Comparison of ENCODE assay signal across 27 mouse cellular contexts in the genomic region with DNA sequence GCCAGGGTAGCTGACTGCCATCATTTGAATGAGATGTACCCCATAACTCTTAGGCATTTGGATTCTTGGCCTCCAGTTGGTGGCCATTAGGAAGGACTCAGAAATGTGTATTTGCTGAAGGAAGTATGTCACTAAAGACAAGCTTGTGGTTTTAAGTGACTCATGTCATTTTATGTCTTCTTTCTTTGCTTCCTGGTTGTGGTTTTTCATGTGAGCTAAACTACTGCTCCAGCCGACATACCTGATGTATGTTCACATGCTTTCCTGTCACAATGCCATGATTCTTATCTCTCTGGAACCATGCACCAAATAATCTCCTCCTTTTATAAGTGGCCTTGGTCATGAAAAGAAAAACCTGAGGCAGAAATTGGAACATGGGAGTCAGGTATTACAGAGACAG. TPM values are rescaled to one million over a fixed set of nuclear protein-coding genes. Genes with fewer than 3 reads are reported as not detected.
A peak's percentile ranks its signal among the peaks of the same experiment; 100 is the strongest.
DNase-seq lines count a peak whose midpoint lies in the region; ATAC-seq and TF ChIP-seq lines count a peak whose summit lies in the region.
"Had no signal": no experiment of that assay in that cellular context is flagged by ENCODE, and none has a peak within 500 bp of the region (broad histone marks: within the 10 kb centered on the region; RNA-seq: fewer than 3 reads in every experiment).

No protein-coding gene starts in this region.

- no peak overlapping the region for H3K27ac ChIP-seq in MEL (ENCODE audit: control insufficient read depth, low read depth, low read length)
- H3K27ac ChIP-seq: embryonic facial prominence, embryonic 13.5 days; forebrain, embryonic 12.5 days; heart, embryonic 10.5 days; kidney, embryonic 15.5 days; limb, embryonic 13.5 days; liver, embryonic 13.5 days; midbrain, embryonic 15.5 days; neural tube, embryonic 15.5 days had no signal

- no peaks in the 10 kb centered on the region for H3K9me3 ChIP-seq in MEL (replicated peaks; ENCODE audit: insufficient read depth, low read length)
- H3K9me3 ChIP-seq: forebrain, embryonic 12.5 days; heart, embryonic 10.5 days; kidney, embryonic 15.5 days; liver, embryonic 13.5 days; neural tube, embryonic 15.5 days had no signal

- no peak for TF ChIP-seq RAD21 in MEL (IDR thresholded peaks at IDR 0.05; ENCODE audit: low read depth, low read length)

- TF ChIP-seq POLR2A in MEL (IDR thresholded peaks at IDR 0.05; ENCODE audit: control insufficient read depth in 1 of 2, insufficient read depth in 1 of 2, low read depth in 1 of 2, low read length in 2 of 2, poor library complexity in 1 of 2): no peak

- H3K4me1 ChIP-seq in MEL (ENCODE audit: control insufficient read depth in 1 of 2, insufficient read depth in 2 of 2, low read length in 2 of 2): no peaks in the 10 kb centered on the region
- H3K4me1 ChIP-seq: forebrain, embryonic 12.5 days; heart, embryonic 10.5 days; kidney, embryonic 15.5 days; limb, embryonic 13.5 days; midbrain, embryonic 15.5 days; neural tube, embryonic 15.5 days had no signal

- peak; percentile 95 for DNase-seq in 416B (ENCODE audit: low read depth)
- peak; percentile 59 for DNase-seq in MEL (ENCODE audit: low read depth, low spot score)
- peak; percentile 59 for DNase-seq in induced T-regulatory cell, adult 2 months (ENCODE audit: low read depth)
- no peak for DNase-seq in cerebellum, postnatal 36 days
- DNase-seq in lung, postnatal 4 days: no peak
- DNase-seq in urinary bladder, adult 18-20 months (ENCODE audit: low spot score in 2 of 2): no peak
- DNase-seq: adrenal gland, adult 2 months; B cell, adult 2 months; cerebellum, adult 11 months; cerebellum, adult 9-11 months; heart, postnatal 4 days; kidney, postnatal 36 days; layer of hippocampus, adult 9-11 months; liver, embryonic 13.5 days; lung, adult 2 months; thymus, postnatal 36 days had no signal

- H3K36me3 ChIP-seq in MEL (ENCODE audit: control insufficient read depth in 1 of 2, insufficient read depth in 2 of 2, low read length in 2 of 2): peaks cover 0 to 7% of the 10 kb centered on the region in 2 experiments; a peak in 2 of 4 replicates
- H3K36me3 ChIP-seq: embryonic facial prominence, embryonic 13.5 days; forebrain, embryonic 12.5 days; heart, embryonic 10.5 days; kidney, embryonic 15.5 days; limb, embryonic 13.5 days; liver, embryonic 13.5 days; midbrain, embryonic 15.5 days; neural tube, embryonic 15.5 days had no signal

- no peaks in the 10 kb centered on the region for H3K79me2 ChIP-seq in MEL (ENCODE audit: control insufficient read depth, insufficient read depth, low read length, poor library complexity)

- peak; percentile 28 to 42; a peak in 2 of 4 replicates for TF ChIP-seq EP300 in MEL (IDR thresholded peaks at IDR 0.05; ENCODE audit: low read depth in 1 of 2, low read length in 2 of 2)

- no peak for TF ChIP-seq CTCF in MEL (IDR thresholded peaks at IDR 0.05 in 2 of 3, conservative IDR thresholded peaks at IDR 0.05 in 1 of 3; ENCODE audit: control insufficient read depth in 1 of 3, insufficient read depth in 1 of 3, low read depth in 2 of 3, low read length in 3 of 3, poor library complexity in 1 of 3, severe bottlenecking in 1 of 3)

- no peak overlapping the region for H3K4me3 ChIP-seq in MEL (ENCODE audit: control insufficient read depth in 1 of 2, insufficient read depth in 1 of 2, low read depth in 2 of 2, low read length in 2 of 2)
- H3K4me3 ChIP-seq: embryonic facial prominence, embryonic 13.5 days; erythroblast, embryonic 14.5 days; forebrain, embryonic 12.5 days; heart, embryonic 10.5 days; kidney, embryonic 15.5 days; limb, embryonic 13.5 days; liver, embryonic 13.5 days; midbrain, embryonic 15.5 days; neural tube, embryonic 15.5 days had no signal

- H3K27me3 ChIP-seq in MEL (ENCODE audit: control insufficient read depth in 1 of 2, insufficient read depth in 2 of 2, low read length in 2 of 2): no peaks in the 10 kb centered on the region
- H3K27me3 ChIP-seq: embryonic facial prominence, embryonic 13.5 days; forebrain, embryonic 12.5 days; kidney, embryonic 15.5 days; limb, embryonic 13.5 days; liver, embryonic 13.5 days; midbrain, embryonic 15.5 days; neural tube, embryonic 15.5 days had no signal

- peak; percentile 85 for ATAC-seq in neutrophil, adult 5-6 weeks (ENCODE audit: extremely low read depth, insufficient number of reproducible peaks, low FRiP score, poor library complexity, severe bottlenecking)
- ATAC-seq: hindbrain, embryonic 16.5 days; intestine, postnatal 0 days; midbrain, embryonic 15.5 days had no signal

- no peak overlapping the region for H3K9ac ChIP-seq in MEL (ENCODE audit: control insufficient read depth, low read depth, low read length, poor library complexity, severe bottlenecking)
- H3K9ac ChIP-seq: embryonic facial prominence, embryonic 13.5 days; forebrain, embryonic 12.5 days; kidney, embryonic 15.5 days; limb, embryonic 13.5 days; liver, embryonic 13.5 days; midbrain, embryonic 15.5 days; neural tube, embryonic 15.5 days had no signal

TF ChIP-seq in MEL, 35 proteins besides CTCF, POLR2A, EP300 and RAD21:
- TF ChIP-seq GATA1 (IDR thresholded peaks at IDR 0.05; ENCODE audit: low read depth, low read length) (peak; percentile 59; the same call in 1 of the 2 replicates), MAX (IDR thresholded peaks at IDR 0.05; ENCODE audit: low read length) (no peak), ETS1 (IDR thresholded peaks at IDR 0.05; ENCODE audit: low read depth, low read length) (peak; percentile 84), TAL1 (IDR thresholded peaks at IDR 0.05; ENCODE audit: low read length) (no peak), JUND (IDR thresholded peaks at IDR 0.05; ENCODE audit: low read depth, low read length) (no peak), MYB (IDR thresholded peaks at IDR 0.05; ENCODE audit: low read depth, low read length) (no peak), ZC3H11A (IDR thresholded peaks at IDR 0.05; ENCODE audit: low read depth, low read length) (no peak), TBP (IDR thresholded peaks at IDR 0.05; ENCODE audit: low read depth, low read length) (no peak)

RNA-seq across cellular contexts. Expression of a gene that starts 38.2 kb away (rescaled TPM):
- 55.2 and 60.8 TPM in 2 replicates for total RNA-seq in MEL (2012; rRNA removed)
- 100 to 1,000 TPM in 1 of 2 experiments, 10 to 100 TPM in 1; 63.0 to 205 TPM for polyA plus RNA-seq in MEL (2012; ENCODE audit: insufficient read depth in 1 of 2, insufficient read length in 2 of 2, low read depth in 1 of 2, low replicate concordance in 2 of 2, missing spikeins in 1 of 2)
- total RNA-seq in neutrophil, adult 5-6 weeks (2017): 181 and 187 TPM in 2 replicates
- polyA plus RNA-seq: erythroblast, embryonic 14.5 days had no signal

Comparison
In these comparisons a context has a peak if more than half of its experiments do, and no peak if none do; other contexts are left out.
1. DNase-seq: peak in 416B (single experiment), MEL (single experiment) and induced T-regulatory cell, adult 2 months (single experiment); none in cerebellum, postnatal 36 days (0 of 2), lung, postnatal 4 days (0 of 2) and urinary bladder, adult 18-20 months (0 of 2).